Mouse (Mus musculus): ENCODE results near the gene Me3.

Me3 gene

GRCm38 (mm10) chr7:89666361-89666760 lies 34.2 kb downstream of the Me3 start:
- DNase-seq (ENCODE audit: low read depth, low spot score), result no peak

GRCm38 (mm10) chr7:89667570-89667969 lies 35.4 kb downstream of the Me3 start:
- DNase-seq (ENCODE audit: low read depth, low spot score), result no peak

- DNase-seq (ENCODE audit: low read depth, low spot score), result no peak
Measured at GRCm38 (mm10) chr7:89669461-89669860, 37.3 kb downstream of the Me3 start.

- DNase-seq (ENCODE audit: low read depth, low spot score), result no peak
Measured at GRCm38 (mm10) chr7:89671104-89671831, 39.1 kb downstream of the Me3 start.

GRCm38 (mm10) chr7:89676176-89676575 lies 44.0 kb downstream of the Me3 start:
- no peak for DNase-seq (ENCODE audit: low read depth, low spot score)

- DNase-seq (ENCODE audit: low read depth, low spot score), result no peak
Measured at GRCm38 (mm10) chr7:89677850-89678249, 45.7 kb downstream of the Me3 start.

GRCm38 (mm10) chr7:89678719-89679118 lies 46.5 kb downstream of the Me3 start:
- DNase-seq (ENCODE audit: low read depth, low spot score), result no peak

GRCm38 (mm10) chr7:89679139-89679538 lies 46.9 kb downstream of the Me3 start:
- DNase-seq (ENCODE audit: low read depth, low spot score), result no peak

- no peak for DNase-seq (ENCODE audit: low read depth, low spot score)
Measured at GRCm38 (mm10) chr7:89679621-89680140, 47.5 kb downstream of the Me3 start.

- DNase-seq (ENCODE audit: low read depth, low spot score), result no peak
Measured at GRCm38 (mm10) chr7:89680891-89681290, 48.7 kb downstream of the Me3 start.

- DNase-seq (ENCODE audit: low read depth, low spot score), result no peak
Measured at GRCm38 (mm10) chr7:89681666-89682470, 49.7 kb downstream of the Me3 start.

GRCm38 (mm10) chr7:89698186-89698585 lies 66.0 kb downstream of the Me3 start:
- peak; percentile 38 for DNase-seq (ENCODE audit: low read depth, low spot score)

- DNase-seq (ENCODE audit: low read depth, low spot score), result no peak
Measured at GRCm38 (mm10) chr7:89699668-89700350, 67.6 kb downstream of the Me3 start.

GRCm38 (mm10) chr7:89700511-89700910 lies 68.3 kb downstream of the Me3 start:
- no peak for DNase-seq (ENCODE audit: low read depth, low spot score)

GRCm38 (mm10) chr7:89710776-89711175 lies 78.6 kb downstream of the Me3 start:
- no peak for DNase-seq (ENCODE audit: low read depth, low spot score)

GRCm38 (mm10) chr7:89713059-89713458 lies 80.9 kb downstream of the Me3 start:
- no peak for DNase-seq (ENCODE audit: low read depth, low spot score)

GRCm38 (mm10) chr7:89716226-89716625 lies 84.0 kb downstream of the Me3 start:
- no peak for DNase-seq (ENCODE audit: low read depth, low spot score)

- no peak for DNase-seq (ENCODE audit: low read depth, low spot score)
Measured at GRCm38 (mm10) chr7:89717521-89717920, 85.3 kb downstream of the Me3 start.

GRCm38 (mm10) chr7:89718264-89718663 lies 86.1 kb downstream of the Me3 start:
- DNase-seq (ENCODE audit: low read depth, low spot score), result no peak

- no peak for DNase-seq (ENCODE audit: low read depth, low spot score)
Measured at GRCm38 (mm10) chr7:89720256-89720655, 88.1 kb downstream of the Me3 start.

- DNase-seq (ENCODE audit: low read depth, low spot score), result no peak
Measured at GRCm38 (mm10) chr7:89726712-89727111, 94.5 kb downstream of the Me3 start.

GRCm38 (mm10) chr7:89727615-89728014 lies 95.4 kb downstream of the Me3 start:
- DNase-seq (ENCODE audit: low read depth, low spot score), result no peak
